9 mouse cellular contexts compared by ENCODE assay signal in genomic region chr4:40677132-40677531, GRCm38 (mm10). TPM values are rescaled to one million over a fixed set of nuclear protein-coding genes. Genes with fewer than 3 reads are reported as not detected.
DNase-seq lines count a peak whose midpoint lies in the region; TF ChIP-seq lines count a peak whose summit lies in the region.
"Had no signal": no experiment of that assay in that cellular context is flagged by ENCODE, and none has a peak within 500 bp of the region (broad histone marks: within the 10 kb centered on the region; RNA-seq: fewer than 3 reads in every experiment).

No protein-coding gene starts in this region.

- peak; percentile 24 for DNase-seq in adrenal gland, postnatal 14 days
- no peak for DNase-seq in adrenal gland, adult 18-20 months (ENCODE audit: low spot score in 2 of 2)
- DNase-seq in left cerebral cortex, adult 2 months (ENCODE audit: extremely low spot score in 1 of 2, low spot score in 2 of 2): peak; percentile 28 to 35
- DNase-seq in left cerebral cortex, adult 11 months (ENCODE audit: low spot score): no peak
- peak; percentile 41 for DNase-seq in heart, postnatal 4 days
- peak; percentile 15 to 30 for DNase-seq in lung, postnatal 4 days
- peak; percentile 13 for DNase-seq in yolk sac, embryonic 10.5 days (ENCODE audit: low spot score)
- DNase-seq in cerebellum, adult 8-10 months: no peak

- no peak overlapping the region for H3K4me3 ChIP-seq in left cerebral cortex, adult 2 months
- H3K4me3 ChIP-seq: erythroblast, embryonic 14.5 days had no signal

- H3K27ac ChIP-seq in left cerebral cortex, adult 2 months: no peak overlapping the region

- intact Hi-C loops in left cerebral cortex, adult 2 months (cut with DNase I): no loop called here

- peak; percentile 43 for TF ChIP-seq CTCF in left cerebral cortex, adult 2 months (IDR thresholded peaks at IDR 0.05)

RNA-seq across cellular contexts. Expression of gene Aptx, which starts 25.9 kb away (rescaled TPM):
- total RNA-seq in adrenal gland, postnatal 14 days (2021): 17.8 and 18.6 TPM in 2 replicates
- total RNA-seq in adrenal gland, adult 18-20 months (2021): 10 to 100 TPM; 16.9 to 17.9 TPM
- total RNA-seq in left cerebral cortex, adult 2 months (2021): 10 to 100 TPM; 30.0 to 32.2 TPM
- total RNA-seq in heart, postnatal 4 days (2021): 10 to 100 TPM; 18.8 to 21.0 TPM

RNA-seq across cellular contexts. Expression of gene Dnaja1, which starts 44.8 kb away (rescaled TPM):
- total RNA-seq in adrenal gland, postnatal 14 days (2021): 287 and 409 TPM in 2 replicates
- 100 to 1,000 TPM; 775 to 974 TPM for total RNA-seq in adrenal gland, adult 18-20 months (2021)
- total RNA-seq in left cerebral cortex, adult 2 months (2021): 100 to 1,000 TPM; 282 to 289 TPM
- total RNA-seq in heart, postnatal 4 days (2021): 100 to 1,000 TPM; 107 to 108 TPM

Comparison
In these comparisons a context has a peak if more than half of its experiments do, and no peak if none do; other contexts are left out.
1. DNase-seq: peak in adrenal gland, postnatal 14 days (single experiment), left cerebral cortex, adult 2 months (2 of 2), heart, postnatal 4 days (single experiment), lung, postnatal 4 days (2 of 2) and yolk sac, embryonic 10.5 days (single experiment); none in adrenal gland, adult 18-20 months (0 of 2), left cerebral cortex, adult 11 months (single experiment) and cerebellum, adult 8-10 months (single experiment).